Mouse (Mus musculus) CH12.LX (cell line): ENCODE data around the gene Rhbdl1. TPM values are rescaled to one million over a fixed set of nuclear protein-coding genes. Genes with fewer than 3 reads are reported as not detected.

Experiments used
- DNase-seq: peaks from one replicate; pipeline ENCODE4 v3.0.0-alpha.2; 2013; ENCODE audit errors: extremely low read depth
- H3K27ac ChIP-seq: 2 replicates; pipeline ENCODE4 v1.5.1; 2012; ENCODE audit warnings: low read depth, mild to moderate bottlenecking, control low read depth, moderate library complexity; ENCODE audit not compliant: insufficient read depth
- H3K27me3 ChIP-seq: replicated peaks from 2 replicates; pipeline ENCODE3; 2012; ENCODE audit warnings: inconsistent platforms
- H3K36me3 ChIP-seq, 2 experiments: replicated peaks in 1 of 2; 2 replicates each; pipeline versions ENCODE3 to v1.6.1; 2012; ENCODE audit warnings: inconsistent platforms in 1 of 2, low read length in 1 of 2, mild to moderate bottlenecking in 1 of 2, mixed read lengths in 1 of 2, moderate library complexity in 1 of 2; ENCODE audit not compliant: control insufficient read depth in 1 of 2, insufficient read depth in 1 of 2
- H3K4me1 ChIP-seq, 2 experiments: 2 replicates each; pipeline ENCODE4 v1.6.1; 2012; ENCODE audit warnings: inconsistent platforms in 1 of 2, moderate library complexity in 1 of 2; ENCODE audit not compliant: insufficient read depth in 2 of 2, control insufficient read depth in 1 of 2
- H3K4me2 ChIP-seq: 2 replicates; pipeline ENCODE4 v1.6.1; 2012; ENCODE audit warnings: low read depth, mild to moderate bottlenecking, control low read depth; ENCODE audit not compliant: poor library complexity, insufficient read depth, severe bottlenecking
- H3K4me3 ChIP-seq, 3 experiments: fragments of 150-350 bp in 1 of 3; sonication (generic) in 1 of 3; replicated peaks in 1 of 3; 2 replicates each; pipeline versions ENCODE3 to v1.5.1; 2011 to 2012; ENCODE audit warnings: low read depth in 2 of 3, low read length in 2 of 3, mild to moderate bottlenecking in 2 of 3, moderate library complexity in 2 of 3, control low read depth in 1 of 3, improper control_type of control experiment in 1 of 3, inconsistent platforms in 1 of 3, mixed read lengths in 1 of 3; ENCODE audit not compliant: poor library complexity in 1 of 3
- H3K79me2 ChIP-seq: replicated peaks from 2 replicates; pipeline ENCODE4 v1.6.1; 2012; ENCODE audit warnings: mild to moderate bottlenecking, moderate library complexity; ENCODE audit not compliant: control insufficient read depth, poor library complexity, insufficient read depth, severe bottlenecking; ENCODE audit errors: extremely low read depth
- H3K9ac ChIP-seq: 2 replicates; pipeline ENCODE4 v1.6.1; 2012; ENCODE audit warnings: low read depth, mild to moderate bottlenecking, control low read depth, moderate library complexity; ENCODE audit not compliant: insufficient read depth
- H3K9me3 ChIP-seq: replicated peaks from 2 replicates; pipeline ENCODE3; 2012; ENCODE audit warnings: low read length, inconsistent platforms, mixed read lengths
- CTCF ChIP-seq, 2 experiments: IDR thresholded peaks in 1 of 2; conservative IDR thresholded peaks in 1 of 2; 2 replicates each; pipeline ENCODE4 v1.5.1; 2011 to 2012; ENCODE audit warnings: low read depth in 2 of 2, low read length in 2 of 2, improper control_type of control experiment in 1 of 2, inconsistent platforms in 1 of 2, mild to moderate bottlenecking in 1 of 2, moderate library complexity in 1 of 2
- EP300 ChIP-seq: IDR thresholded peaks from 2 replicates; pipeline ENCODE4 v1.6.1; 2011; ENCODE audit warnings: low read length, improper control_type of control experiment
- GABPA ChIP-seq: IDR thresholded peaks from 2 replicates; pipeline ENCODE4 v1.6.1; 2012; ENCODE audit warnings: low read depth, low read length, improper control_type of control experiment, inconsistent platforms; ENCODE audit not compliant: insufficient replicate concordance
- HCFC1 ChIP-seq: IDR thresholded peaks from 2 replicates; pipeline ENCODE4 v1.6.1; 2012; ENCODE audit warnings: low read depth, mild to moderate bottlenecking, inconsistent platforms, low read length, improper control_type of control experiment
- JUN ChIP-seq: IDR thresholded peaks from 2 replicates; pipeline ENCODE4 v1.6.1; 2011; ENCODE audit warnings: low read depth, mild to moderate bottlenecking, low read length, improper control_type of control experiment, moderate library complexity; ENCODE audit not compliant: insufficient read depth
- JUND ChIP-seq: conservative IDR thresholded peaks from 2 replicates; pipeline ENCODE4 v1.6.1; 2011; ENCODE audit warnings: low read depth, low read length, improper control_type of control experiment
- KAT2A ChIP-seq: IDR thresholded peaks from 2 replicates; pipeline ENCODE4 v1.6.1; 2012; ENCODE audit warnings: low read length, improper control_type of control experiment, inconsistent platforms; ENCODE audit not compliant: insufficient replicate concordance
- MAX ChIP-seq: IDR thresholded peaks from 2 replicates; pipeline ENCODE4 v1.6.1; 2011; ENCODE audit warnings: low read length, improper control_type of control experiment
- MXI1 ChIP-seq: IDR thresholded peaks from 2 replicates; pipeline ENCODE4 v1.6.1; 2011; ENCODE audit warnings: mild to moderate bottlenecking, low read depth, low read length, improper control_type of control experiment
- NELFE ChIP-seq: IDR thresholded peaks from 2 replicates; pipeline ENCODE4 v1.6.1; 2011; ENCODE audit warnings: low read depth, low read length, improper control_type of control experiment
- NRF1 ChIP-seq: IDR thresholded peaks from 2 replicates; pipeline ENCODE4 v1.6.1; 2014; ENCODE audit warnings: low read depth, mild to moderate bottlenecking, inconsistent platforms, low read length, improper control_type of control experiment, moderate library complexity
- POLR2AphosphoS2 ChIP-seq: IDR thresholded peaks from 2 replicates; pipeline ENCODE4 v1.6.1; 2011; ENCODE audit warnings: low read depth, low read length, improper control_type of control experiment
- RAD21 ChIP-seq: IDR thresholded peaks from 2 replicates; pipeline ENCODE4 v1.6.1; 2011; ENCODE audit warnings: low read depth, mild to moderate bottlenecking, low read length, improper control_type of control experiment, moderate library complexity
- SIN3A ChIP-seq: IDR thresholded peaks from 2 replicates; pipeline ENCODE4 v1.6.1; 2012; ENCODE audit warnings: low read length, improper control_type of control experiment, inconsistent platforms
- SMC3 ChIP-seq: IDR thresholded peaks from 2 replicates; pipeline ENCODE4 v1.6.1; 2011; ENCODE audit warnings: low read depth, low read length, improper control_type of control experiment
- TBP ChIP-seq: conservative IDR thresholded peaks from 2 replicates; pipeline ENCODE4 v1.6.1; 2011; ENCODE audit warnings: low read depth, low read length, improper control_type of control experiment
- UBTF ChIP-seq: IDR thresholded peaks from 2 replicates; pipeline ENCODE4 v1.6.1; 2012; ENCODE audit warnings: low read depth, mild to moderate bottlenecking, inconsistent platforms, low read length, improper control_type of control experiment, moderate library complexity
- USF1 ChIP-seq: IDR thresholded peaks from 2 replicates; pipeline ENCODE4 v1.6.1; 2014; ENCODE audit warnings: low read depth, mild to moderate bottlenecking, inconsistent platforms, low read length, improper control_type of control experiment
- ZC3H11A ChIP-seq: IDR thresholded peaks from 2 replicates; pipeline ENCODE4 v1.6.1; 2012; ENCODE audit warnings: low read depth, mild to moderate bottlenecking, inconsistent platforms, low read length, improper control_type of control experiment
- ZMIZ1 ChIP-seq: IDR thresholded peaks from 2 replicates; pipeline ENCODE4 v1.6.1; 2012; ENCODE audit warnings: low read depth, mild to moderate bottlenecking, inconsistent platforms, low read length, improper control_type of control experiment
- ZNF384 ChIP-seq: IDR thresholded peaks from 2 replicates; pipeline ENCODE4 v1.6.1; 2012; ENCODE audit warnings: low read depth, low read length, improper control_type of control experiment, inconsistent platforms
- dilution Hi-C: fragments of 300-500 bp; cut with MboI; formaldehyde crosslinking; loops from 2 replicates; pipeline ENCODE4 v1.14.3; 2020; ENCODE audit warnings: low sequenced_read_pairs; ENCODE audit not compliant: extremely low pct_unique_long_range_greater_than_20kb, extremely low pct_ligation_motif_present
- in situ Hi-C: fragments of 300-500 bp; cut with MboI; formaldehyde crosslinking; loops from 3 replicates; pipeline ENCODE4 v1.14.3; 2019; ENCODE audit warnings: low sequenced_read_pairs, low pct_ligation_motif_present, low pct_unique_long_range_greater_than_20kb, mixed read lengths
- polyA plus RNA-seq: library from polyadenylated mRNA; unstranded; fragments of >175 nt; gene quantifications from 2 replicates; pipeline ENCODE4 v1.2.1, GENCODE M21; 2012; ENCODE audit warnings: low read depth; ENCODE audit not compliant: insufficient read length
- total RNA-seq, 2 experiments: library from RNA; depleted of rRNA; stranded (reverse); fragments of 300-350 nt in 1 of 2; fragments of >200 nt in 1 of 2; gene quantifications; 2 replicates each; pipeline ENCODE4 v1.2.3; 2012 to 2014

Rhbdl1 gene
- total and polyA plus RNA-seq, 3 experiments = 1.9 to 2.8 TPM; not detected in 1

GRCm38 (mm10) chr17:25818851-25819780 is 18.0 kb downstream of the Rhbdl1 start:
- H3K4me1 ChIP-seq = peaks cover 12 to 17% of the 10 kb centered on the region in 2 experiments
- TF ChIP-seq NRF1 (peak; percentile 36; the same call in 1 of the 2 replicates), ZNF384 (no peak), SMC3 (no peak)
- dilution Hi-C loops = no loop called here
- H3K27ac ChIP-seq = no peak overlapping the region
- H3K4me2 ChIP-seq = peak overlapping the region; percentile 76
- H3K4me3 ChIP-seq = peak overlapping the region in 1 of 3 experiments; percentile 15
- peaks cover 81% of the 10 kb centered on the region for H3K27me3 ChIP-seq
- H3K9ac ChIP-seq = no peak overlapping the region
- in situ Hi-C loops = no loop called here
- H3K36me3 ChIP-seq = no peaks in the 10 kb centered on the region
- DNase-seq = no peak
- no peaks in the 10 kb centered on the region for H3K79me2 ChIP-seq
- H3K9me3 ChIP-seq = no peaks in the 10 kb centered on the region

GRCm38 (mm10) chr17:25817662-25818061 is 19.4 kb downstream of the Rhbdl1 start:
- Histone ChIP-seq H3K79me2 (no peaks in the 10 kb centered on the region), H3K27me3 (peaks cover 94% of the 10 kb centered on the region), H3K4me1 (peaks cover 12 to 13% of the 10 kb centered on the region in 2 experiments), H3K4me2 (no peak overlapping the region), H3K9me3 (no peaks in the 10 kb centered on the region), H3K4me3 (no peak overlapping the region), H3K36me3 (no peaks in the 10 kb centered on the region), H3K9ac (no peak overlapping the region), H3K27ac (no peak overlapping the region)
- dilution Hi-C loops = no loop called here
- in situ Hi-C loops = no loop called here
- DNase-seq = no peak
- TF ChIP-seq NELFE = no peak
- peak; percentile 15; the same call in 1 of the 2 replicates for TF ChIP-seq USF1

- Histone ChIP-seq H3K27me3 (peaks cover 95% of the 10 kb centered on the region), H3K9ac (no peak overlapping the region), H3K36me3 (no peaks in the 10 kb centered on the region), H3K4me2 (no peak overlapping the region), H3K4me1 (peaks cover 2 to 5% of the 10 kb centered on the region in 2 experiments; a peak in 3 of 4 replicates), H3K27ac (no peak overlapping the region), H3K79me2 (no peaks in the 10 kb centered on the region), H3K9me3 (no peaks in the 10 kb centered on the region), H3K4me3 (no peak overlapping the region)
- in situ Hi-C loops = no loop called here
- dilution Hi-C loops = no loop called here
- DNase-seq = peak; percentile 57
- TF ChIP-seq MAX (no peak), ZC3H11A (no peak), JUN (no peak), ZMIZ1 (no peak), SIN3A (peak; percentile 81; the same call in 1 of the 2 replicates), TBP (no peak), EP300 (no peak), MXI1 (peak; percentile 87), CTCF (conservative IDR thresholded peaks at IDR 0.05 in 1 of 2, IDR thresholded peaks at IDR 0.05 in 1 of 2; ENCODE audit: low read depth in 2 of 2, low read length in 2 of 2) (peak in 1 of 2 experiments; percentile 50; a peak in 2 of 4 replicates), HCFC1 (no peak), NRF1 (no peak; the same call in 1 of the 2 replicates), UBTF (no peak), JUND (no peak), POLR2AphosphoS2 (no peak), USF1 (no peak), RAD21 (no peak), ZNF384 (no peak), KAT2A (no peak), GABPA (no peak)
These were observed 23.6 kb downstream of the Rhbdl1 start for GRCm38 (mm10) chr17:25813471-25813870.
